Mouse (Mus musculus) fibroblast of lung, adult 2 months (primary cell): ENCODE data around the gene Defb36.

ENCODE experiments used
- DNase-seq: peaks from one replicate; pipeline ENCODE4 v3.0.0-alpha.2; 2011; ENCODE audit warnings: low read depth

Gene Defb36

DNA sequence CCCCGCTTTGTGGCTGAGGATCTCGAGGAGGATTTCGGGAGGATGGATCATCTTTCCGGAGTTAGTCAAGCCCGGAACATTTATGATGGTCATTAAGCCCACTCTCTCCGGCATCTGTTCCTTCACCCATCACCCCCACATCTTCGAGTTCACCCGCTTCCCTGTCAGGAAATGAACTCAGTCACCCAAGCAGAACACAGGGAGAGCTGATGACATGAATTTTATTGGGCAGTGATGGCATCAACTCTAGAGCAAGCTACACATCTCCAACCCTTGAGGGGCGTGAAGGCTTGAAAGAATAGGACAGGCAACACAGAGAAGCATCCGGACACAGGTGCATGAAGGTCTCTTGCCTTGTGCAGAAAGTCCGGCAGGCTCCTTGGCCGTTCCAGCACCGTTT, 18.0 kb downstream of the Defb36 start:
- DNase-seq, result no peak

DNA sequence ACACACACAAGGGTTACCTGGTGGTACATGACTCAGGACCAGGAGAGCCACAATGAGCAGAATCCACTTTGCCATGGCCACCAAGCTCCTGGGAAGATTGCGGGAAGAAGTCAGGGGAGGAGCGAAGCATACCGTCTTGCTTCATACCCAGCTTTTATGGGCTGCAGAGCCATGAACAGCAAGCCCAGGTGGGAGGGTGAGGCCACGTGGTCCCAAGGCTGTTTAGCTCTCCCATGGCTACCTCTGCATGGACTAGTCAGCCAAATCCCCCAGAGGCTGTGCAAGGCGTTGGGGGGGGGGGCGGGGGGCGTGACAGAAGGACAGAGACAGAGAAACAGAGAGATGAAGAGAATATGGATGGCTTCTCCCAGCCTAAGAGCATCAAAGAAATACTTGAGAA, 18.8 kb downstream of the Defb36 start, which contains the start of gene Defb25:
Gene Defb25 (minus strand): TSS at position 101 of the 400 bp plus-strand sequence.
- no peak for DNase-seq

DNA sequence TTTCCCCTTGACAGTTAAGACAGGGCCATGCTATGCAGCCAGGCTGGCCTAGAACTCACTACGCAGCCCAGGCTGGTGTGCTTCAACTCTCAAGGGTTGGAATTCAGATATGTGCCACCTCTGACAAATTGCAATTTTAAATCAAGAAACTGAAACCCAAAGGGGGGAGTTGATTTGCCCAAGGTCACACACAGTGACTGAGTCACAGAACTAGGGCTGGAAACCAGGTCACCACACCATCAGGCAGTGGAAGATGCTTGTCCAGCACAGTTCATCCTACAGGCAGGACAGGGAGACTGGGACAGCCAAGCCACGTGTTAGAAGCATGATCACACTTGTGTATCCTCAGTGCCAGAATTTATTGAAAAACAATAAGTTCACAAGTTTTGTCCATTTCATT, 20.4 kb downstream of the Defb36 start:
- DNase-seq, result no peak

DNA sequence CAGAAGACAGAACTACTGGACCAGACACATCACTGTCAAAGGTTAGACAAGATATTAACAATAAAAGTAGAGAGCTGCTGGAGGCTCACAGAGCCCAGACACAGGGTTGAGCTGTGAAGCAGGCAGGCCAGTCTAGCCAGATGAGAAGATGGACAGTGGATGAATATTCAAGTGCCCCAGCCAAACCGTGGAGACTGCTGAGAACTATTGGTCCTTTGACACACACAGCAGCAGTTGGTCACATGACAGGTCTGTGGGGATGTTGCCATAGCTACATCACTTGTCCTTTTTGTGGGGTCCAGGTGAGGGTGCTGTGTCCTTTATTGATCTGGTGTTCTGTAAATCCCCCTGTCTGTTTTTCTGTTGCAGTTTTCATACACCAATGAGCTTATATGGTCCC, 21.1 kb downstream of the Defb36 start:
- DNase-seq, result no peak

DNA sequence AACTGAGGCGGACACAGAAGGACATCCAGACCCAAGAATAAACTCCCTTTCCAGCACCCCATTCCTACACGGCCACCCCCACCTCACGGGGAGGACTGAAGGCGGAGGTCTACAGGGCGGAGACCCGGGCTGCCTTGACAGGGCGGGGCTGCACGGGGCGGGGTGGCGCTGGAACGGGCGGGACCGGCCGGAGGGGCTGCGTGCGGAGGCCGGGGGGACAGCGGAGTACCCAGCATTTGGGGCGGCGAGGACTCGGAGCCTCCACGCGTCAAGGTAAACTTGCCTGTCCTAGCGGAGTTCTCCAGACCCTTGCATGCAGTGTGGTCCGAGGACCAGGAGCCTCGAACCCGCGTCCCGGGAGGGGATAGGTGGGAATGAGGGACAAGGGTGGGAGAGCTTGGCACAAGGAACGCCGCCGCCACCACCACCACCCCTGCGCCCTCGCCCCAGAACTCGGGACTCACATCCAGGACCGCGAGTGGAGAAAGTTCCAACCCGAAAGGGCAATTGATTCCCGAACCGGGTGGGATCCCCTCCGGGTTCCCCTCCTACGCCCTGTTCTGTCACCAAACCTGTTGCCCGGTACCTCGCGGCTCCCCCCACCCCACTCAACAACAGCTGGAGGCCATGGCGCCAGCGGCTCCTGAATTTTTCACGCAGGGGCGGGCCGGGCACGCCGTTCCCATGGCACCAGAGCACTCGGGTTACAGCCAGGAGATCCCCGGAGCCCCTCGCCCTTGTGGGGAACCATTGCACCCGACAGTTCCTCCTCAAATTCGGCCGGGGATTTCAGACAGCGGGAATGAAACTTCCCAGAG, 22.9 kb downstream of the Defb36 start, which contains the start of gene Rem1:
Gene Rem1 (plus strand): TSS at position 178 of the 818 bp plus-strand sequence.
- DNase-seq, result no peak

DNA sequence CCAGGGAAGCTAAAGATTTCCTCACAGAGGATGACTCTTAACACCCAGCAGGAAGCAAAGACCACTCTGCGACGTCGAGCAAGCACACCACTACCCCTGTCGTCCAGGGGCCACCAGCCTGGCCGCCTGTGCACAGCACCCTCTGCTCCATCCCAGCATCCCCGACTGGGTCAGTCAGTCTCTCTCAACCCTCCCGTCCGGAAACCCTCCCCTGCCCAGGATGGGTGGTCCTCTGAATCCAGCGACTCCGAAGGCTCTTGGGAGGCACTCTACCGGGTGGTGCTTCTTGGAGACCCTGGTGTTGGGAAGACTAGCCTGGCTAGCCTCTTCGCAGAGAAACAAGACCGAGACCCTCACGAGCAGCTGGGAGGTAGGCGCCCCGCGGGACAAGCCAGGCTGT, 23.9 kb downstream of the Defb36 start:
- DNase-seq, result no peak

DNA sequence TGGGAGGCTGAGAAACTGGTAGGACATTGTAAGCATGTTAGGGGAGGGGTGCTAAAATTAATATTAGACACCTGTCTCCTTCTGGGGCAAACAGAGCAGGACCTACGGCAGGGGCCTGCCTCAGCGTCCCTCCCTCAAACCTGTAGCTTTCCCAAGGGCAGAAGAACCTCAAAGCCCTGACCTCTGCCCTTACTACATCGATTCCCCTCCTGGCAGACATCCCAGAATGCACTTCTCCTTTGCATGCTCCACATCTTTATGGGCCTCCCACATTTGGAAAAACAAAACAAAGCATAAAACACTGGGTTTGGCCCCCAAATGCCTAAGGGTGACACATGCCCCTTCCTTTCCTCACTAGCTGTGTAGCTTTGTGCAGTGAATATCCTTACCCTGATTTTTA, 25.1 kb downstream of the Defb36 start:
- DNase-seq, result no peak

DNA sequence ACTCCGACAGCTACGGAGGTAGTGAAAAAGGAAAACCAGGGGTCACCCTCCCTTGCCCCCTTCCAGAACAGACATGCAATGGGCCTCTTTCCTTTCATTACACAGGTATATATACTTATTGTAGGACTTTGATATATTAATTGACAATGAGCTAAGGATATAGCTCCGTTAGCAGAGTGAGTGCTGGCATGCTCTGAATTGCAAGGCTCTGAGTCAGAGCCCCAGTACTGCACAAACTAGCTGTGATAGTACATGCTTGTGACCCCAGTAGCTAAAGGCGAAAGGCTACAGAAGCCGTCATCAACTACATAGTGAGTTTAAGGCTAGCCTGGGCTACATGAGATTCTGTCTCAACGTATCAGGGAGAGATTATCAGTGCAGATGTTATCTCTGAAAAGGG, 25.8 kb downstream of the Defb36 start:
- no peak for DNase-seq

DNA sequence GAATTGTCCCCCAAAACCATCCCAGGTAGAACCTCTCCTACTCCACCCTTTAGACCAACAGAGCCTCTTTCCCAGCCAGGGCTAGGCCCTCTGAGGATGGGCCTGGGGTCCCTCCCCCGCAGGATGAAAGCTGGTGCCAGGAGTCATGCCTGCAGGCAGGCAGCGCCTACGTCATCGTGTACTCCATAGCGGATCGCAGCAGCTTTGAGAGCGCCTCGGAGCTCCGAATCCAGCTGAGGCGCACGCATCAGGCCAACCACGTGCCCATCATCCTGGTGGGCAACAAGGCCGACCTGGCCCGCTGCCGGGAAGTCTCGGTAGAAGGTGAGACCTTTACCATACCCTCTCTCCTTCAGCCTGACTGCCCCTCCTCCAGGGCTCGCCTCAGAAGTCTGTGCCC, 29.2 kb downstream of the Defb36 start:
- DNase-seq, result no peak

DNA sequence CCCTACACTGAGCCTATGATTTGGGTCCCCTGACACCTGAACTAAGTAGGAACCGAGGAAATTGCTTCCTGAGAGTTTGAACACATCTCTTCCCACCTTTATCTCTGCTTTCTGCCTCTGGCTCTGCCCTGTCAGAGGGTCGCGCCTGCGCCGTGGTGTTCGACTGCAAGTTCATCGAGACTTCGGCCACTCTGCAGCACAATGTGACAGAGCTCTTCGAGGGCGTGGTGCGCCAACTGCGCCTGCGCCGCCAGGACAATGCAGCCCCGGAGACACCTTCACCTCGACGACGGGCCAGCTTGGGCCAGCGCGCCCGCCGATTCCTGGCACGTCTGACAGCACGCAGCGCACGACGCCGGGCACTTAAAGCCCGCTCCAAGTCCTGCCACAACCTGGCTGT, 30.2 kb downstream of the Defb36 start:
- no peak for DNase-seq

DNA sequence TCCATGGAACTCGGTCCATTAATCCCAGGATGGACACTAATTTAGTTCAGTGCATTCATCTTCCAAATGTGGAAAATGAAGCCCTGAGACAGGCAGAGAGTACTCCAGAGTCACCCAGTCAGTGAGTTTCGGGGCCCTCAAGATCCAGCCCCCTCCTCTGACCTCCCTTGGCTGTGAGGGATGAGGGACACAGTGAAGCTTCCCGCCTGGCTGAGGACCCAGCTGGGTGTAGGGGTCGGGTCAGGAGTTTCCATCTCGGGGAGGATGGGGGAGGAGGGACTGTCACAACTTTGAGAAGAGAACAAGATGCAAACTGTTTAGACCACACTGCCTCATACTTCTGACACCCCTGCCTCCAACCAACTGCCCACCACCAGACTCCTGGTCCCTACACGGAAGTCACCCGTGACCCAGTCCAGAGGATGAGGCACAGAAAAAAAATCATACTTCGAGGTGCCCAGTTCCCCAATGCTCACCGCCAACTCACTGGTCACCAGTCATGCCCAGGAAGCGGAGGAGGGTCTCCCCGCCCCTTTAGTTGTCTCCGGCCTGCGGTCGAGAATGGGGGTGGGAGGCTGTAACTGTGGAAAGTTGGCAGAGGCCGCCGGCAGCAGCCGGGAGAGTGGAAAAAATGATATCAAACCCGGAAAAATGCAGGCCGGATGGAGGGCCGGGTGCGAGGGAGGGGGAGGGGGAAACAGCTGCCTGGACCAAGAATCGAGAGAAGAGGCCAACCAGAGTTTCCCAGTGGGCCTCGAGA, 32.3 kb downstream of the Defb36 start:
- peak; percentile 59 for DNase-seq

DNA sequence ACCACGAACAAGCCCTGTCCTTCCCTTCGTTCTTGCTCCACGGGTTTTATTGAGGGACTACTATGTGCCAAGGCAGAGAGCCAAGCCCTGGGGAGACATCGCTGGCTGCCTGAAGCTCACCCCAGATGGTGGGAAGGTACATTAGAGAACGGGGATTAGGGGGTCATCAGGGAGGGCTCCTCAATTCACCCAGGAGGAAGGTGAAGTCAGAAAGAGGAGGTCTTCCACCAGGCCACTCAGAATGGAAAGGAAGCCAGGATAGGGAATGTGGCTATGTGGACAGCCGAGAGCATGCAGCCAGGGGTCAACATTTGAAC, 32.8 kb downstream of the Defb36 start:
- DNase-seq, result no peak

DNA sequence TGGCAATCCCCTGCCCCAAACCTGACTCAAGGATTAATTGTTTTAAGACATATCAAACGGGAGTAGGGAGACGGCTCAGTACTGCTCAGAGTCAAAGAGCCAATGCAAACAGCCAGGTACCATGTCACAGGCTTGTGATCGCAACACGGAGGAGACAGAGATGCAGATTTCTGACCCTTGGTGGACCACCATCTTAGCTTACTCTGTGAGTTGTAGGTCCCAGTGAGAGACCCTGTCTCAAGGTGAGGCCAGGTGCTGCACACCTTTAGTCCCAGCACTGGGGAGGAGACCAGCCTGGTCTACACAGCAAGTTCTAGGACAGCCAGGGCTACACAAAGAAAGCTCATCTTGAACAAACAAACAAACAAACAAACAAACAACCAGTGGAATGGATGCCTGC, 33.3 kb downstream of the Defb36 start:
- no peak for DNase-seq

DNA sequence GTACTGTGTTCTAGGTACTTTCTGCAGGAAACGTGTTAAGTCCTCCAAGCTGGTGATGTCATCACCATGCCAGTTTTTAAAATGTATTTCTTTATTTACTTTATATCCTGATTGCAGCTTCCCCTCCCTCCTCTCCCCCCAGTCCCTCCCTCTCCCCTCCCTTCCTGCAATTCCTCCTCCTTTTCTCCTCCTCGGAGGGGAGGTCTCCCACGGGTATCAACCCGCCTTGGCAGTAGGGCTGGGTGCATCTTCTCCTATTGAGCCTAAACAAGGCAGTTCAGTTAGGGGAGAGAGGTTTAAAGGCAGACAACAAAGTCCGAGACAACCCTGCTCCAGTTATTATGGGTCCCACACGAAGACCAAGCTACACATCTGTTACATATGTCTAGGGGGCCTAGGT, 34.7 kb downstream of the Defb36 start:
- DNase-seq, result no peak

DNA sequence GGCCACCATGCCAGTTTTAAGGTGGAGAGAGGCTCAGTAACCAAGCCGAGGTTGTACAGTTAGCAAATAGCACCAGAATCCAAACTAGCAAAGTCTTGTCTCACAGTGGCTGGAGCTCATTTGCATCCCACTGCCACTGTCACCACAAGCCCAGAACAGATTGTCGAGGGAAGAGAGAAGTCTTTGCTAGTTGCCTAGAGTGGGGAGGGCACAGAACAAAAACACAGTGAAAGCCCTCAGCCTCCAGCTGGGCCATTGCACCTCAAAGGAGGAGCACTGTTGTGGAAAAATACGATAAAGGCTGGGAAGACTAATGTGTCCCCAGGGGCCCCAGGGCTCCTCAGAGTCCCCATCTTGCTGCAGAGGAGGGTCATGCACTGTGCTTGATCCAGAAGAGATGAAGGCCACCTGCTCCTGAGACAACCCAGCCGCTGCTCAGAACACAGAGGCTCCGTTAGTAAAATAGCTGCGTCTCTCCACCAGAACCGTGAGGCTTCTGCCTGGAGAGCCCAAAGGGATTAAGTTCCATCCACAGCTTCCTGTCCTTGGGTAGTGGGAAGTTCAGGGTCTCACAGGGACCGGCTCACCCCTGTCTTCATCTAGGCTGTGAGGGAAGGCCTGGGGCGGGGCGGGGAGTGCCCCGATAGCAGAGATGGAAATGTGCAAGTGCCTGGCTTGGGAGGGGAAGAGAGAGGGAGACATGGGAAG, 35.4 kb downstream of the Defb36 start:
- DNase-seq, result no peak

DNA sequence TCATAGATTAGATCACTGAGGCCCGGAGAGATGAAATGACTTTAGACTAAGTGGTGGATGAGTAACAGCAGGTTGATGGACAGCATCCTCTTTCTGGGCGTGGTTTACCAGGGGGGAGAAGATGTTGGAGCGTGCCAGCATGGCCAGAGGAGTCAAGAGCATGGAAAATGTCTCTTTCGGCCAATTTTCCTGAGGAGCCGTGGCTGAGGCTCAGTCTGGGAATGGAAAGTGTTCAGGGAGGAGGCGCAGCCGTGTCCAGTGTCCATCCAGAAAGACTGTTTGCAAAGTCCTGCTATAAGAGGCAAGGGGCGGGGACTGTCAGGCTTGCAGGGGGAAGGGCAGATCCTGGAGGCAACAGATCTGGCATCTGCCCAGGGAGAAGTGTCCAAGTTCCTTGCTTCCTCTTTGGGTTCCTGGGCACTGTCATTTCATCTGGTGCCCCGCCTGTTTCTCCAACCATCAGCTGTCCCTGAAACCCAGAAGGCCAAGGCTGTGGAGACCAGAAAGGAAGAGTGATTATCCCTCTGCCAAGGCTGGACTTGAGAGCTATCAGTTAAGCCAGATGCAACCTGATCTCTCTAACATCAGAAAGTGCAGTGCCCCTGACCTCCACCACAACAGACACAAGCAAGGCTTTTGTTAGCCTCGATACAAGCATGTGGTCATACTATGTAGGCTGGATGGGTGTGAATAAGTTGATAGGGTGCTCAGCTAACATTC, 48.9 kb downstream of the Defb36 start:
- peak; percentile 67 for DNase-seq

DNA sequence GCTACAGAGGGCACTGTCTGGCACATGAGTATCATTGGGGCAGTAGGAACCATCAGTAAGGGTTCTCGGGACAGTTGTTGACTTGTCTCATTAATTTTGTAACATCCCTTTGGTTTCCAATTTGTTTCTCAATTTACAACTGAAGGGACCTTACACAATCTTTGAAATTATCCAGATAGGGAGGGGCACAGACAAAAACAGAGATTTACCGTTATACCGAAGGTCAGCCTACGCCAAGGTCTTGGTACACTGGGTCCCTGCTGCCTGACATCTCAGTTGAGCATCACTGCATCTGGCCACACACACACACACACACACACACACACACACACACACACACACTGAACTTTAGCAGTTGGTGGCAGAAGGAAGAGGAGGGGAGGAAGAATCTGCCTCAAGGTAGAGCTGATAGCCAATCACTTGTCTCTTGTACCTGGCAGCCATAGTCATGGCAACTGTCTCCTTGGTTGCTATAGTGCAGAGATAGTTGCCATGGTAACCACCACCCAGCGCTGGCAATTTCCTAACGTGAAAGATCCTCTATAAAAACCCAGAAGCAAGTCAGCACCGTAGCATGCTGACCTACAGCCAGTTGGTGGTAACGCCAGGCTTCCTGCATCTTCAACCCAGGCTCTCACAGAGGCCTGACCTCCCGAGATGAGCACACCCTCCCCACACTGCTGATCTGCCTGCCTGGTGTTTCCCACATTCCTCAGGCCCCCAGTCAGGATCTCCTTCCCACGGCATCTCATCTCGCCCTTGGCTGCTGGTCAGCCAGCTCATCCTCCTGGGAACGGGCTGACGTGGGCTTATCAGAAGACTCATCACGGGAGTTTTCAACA, 50.0 kb downstream of the Defb36 start:
- DNase-seq, result no peak

DNA sequence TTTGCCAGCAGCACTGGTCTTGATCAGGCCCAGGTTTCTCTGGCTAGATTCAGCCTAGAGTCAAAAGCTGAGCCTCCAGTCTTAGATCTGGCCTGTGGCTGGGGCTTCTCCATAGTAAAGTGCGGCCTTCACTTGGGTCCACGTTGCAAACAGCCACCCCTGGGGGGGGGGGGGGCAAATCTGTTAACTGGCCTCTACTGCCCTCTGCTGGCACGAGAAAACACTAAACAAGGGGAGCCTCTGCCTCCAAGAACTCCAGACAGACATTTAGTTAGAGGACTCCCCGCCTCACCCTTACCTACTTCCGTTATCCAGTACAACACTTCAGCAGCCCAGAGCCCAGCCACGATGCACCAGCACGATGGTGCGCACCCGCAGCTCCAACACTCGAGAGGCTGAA, 53.3 kb downstream of the Defb36 start:
- no peak for DNase-seq

DNA sequence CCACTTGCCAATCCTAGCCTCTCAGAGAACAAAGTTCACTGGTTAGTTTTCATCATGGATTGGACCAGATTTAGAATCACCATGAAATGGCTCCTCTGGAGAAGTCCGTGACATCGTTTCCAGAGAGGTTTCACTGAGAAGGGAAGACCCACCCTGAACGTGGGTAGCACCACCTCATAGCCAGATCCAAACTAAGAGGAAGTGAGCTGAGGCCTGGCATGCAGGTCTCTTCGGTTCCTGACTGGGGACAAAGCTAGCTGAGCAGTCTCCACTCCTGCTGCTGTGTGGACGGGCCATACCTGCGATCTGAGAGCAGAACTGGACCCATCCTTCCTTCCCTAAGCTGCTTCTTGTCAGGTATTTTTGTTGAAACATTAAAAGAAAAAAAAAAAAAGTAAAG, 57.0 kb downstream of the Defb36 start:
- DNase-seq, result no peak
